Mouse (Mus musculus): Measurements from ENCODE around the gene Tcf7.

Gene Tcf7

GRCm38 (mm10) chr11:52282774-52283595, at the start of gene Tcf7:
TSS of gene Tcf7 (minus strand) at chr11:52283014.
- in situ Hi-C loops (cut with MboI, MseI), result no loop called here

- in situ Hi-C loops (cut with MboI, MseI), result no loop called here
Measured at GRCm38 (mm10) chr11:52327313-52327712, 44.5 kb upstream of the Tcf7 start.

- in situ Hi-C loops (cut with MboI, MseI), result no loop called here
Measured at GRCm38 (mm10) chr11:52324442-52325367, 41.9 kb upstream of the Tcf7 start.

GRCm38 (mm10) chr11:52321540-52321939, 38.7 kb upstream of the Tcf7 start:
- in situ Hi-C loops (cut with MboI, MseI), result no loop called here

GRCm38 (mm10) chr11:52320529-52320928, 37.7 kb upstream of the Tcf7 start:
- in situ Hi-C loops (cut with MboI, MseI), result no loop called here

- in situ Hi-C loops (cut with MboI, MseI), result no loop called here
Measured at GRCm38 (mm10) chr11:52319664-52320063, 36.9 kb upstream of the Tcf7 start.

- in situ Hi-C loops (cut with MboI, MseI), result no loop called here
Measured at GRCm38 (mm10) chr11:52318445-52318844, 35.6 kb upstream of the Tcf7 start.

- in situ Hi-C loops (cut with MboI, MseI), result no loop called here
Measured at GRCm38 (mm10) chr11:52314102-52314793, 31.4 kb upstream of the Tcf7 start.

GRCm38 (mm10) chr11:52310709-52311108, 27.9 kb upstream of the Tcf7 start:
- in situ Hi-C loops (cut with MboI, MseI), result no loop called here

GRCm38 (mm10) chr11:52309487-52309886, 26.7 kb upstream of the Tcf7 start:
- in situ Hi-C loops (cut with MboI, MseI), result no loop called here

GRCm38 (mm10) chr11:52306431-52306830, 23.6 kb upstream of the Tcf7 start:
- in situ Hi-C loops (cut with MboI, MseI), result no loop called here

GRCm38 (mm10) chr11:52305266-52305665, 22.5 kb upstream of the Tcf7 start:
- in situ Hi-C loops (cut with MboI, MseI), result no loop called here

GRCm38 (mm10) chr11:52302668-52303067, 19.9 kb upstream of the Tcf7 start:
- in situ Hi-C loops (cut with MboI, MseI), result no loop called here

GRCm38 (mm10) chr11:52299687-52300086, 16.9 kb upstream of the Tcf7 start:
- in situ Hi-C loops (cut with MboI, MseI), result loop anchor here in 1 of 2 experiments (5.0 kb wide), 1 partner anchor 37 kb away; no protein-coding TSS in a partner anchor

- in situ Hi-C loops (cut with MboI, MseI), result loop anchor here in 1 of 2 experiments (5.0 kb wide), 1 partner anchor 37 kb away; no protein-coding TSS in a partner anchor
Measured at GRCm38 (mm10) chr11:52298955-52299354, 16.1 kb upstream of the Tcf7 start.

GRCm38 (mm10) chr11:52297352-52297751, 14.5 kb upstream of the Tcf7 start:
- in situ Hi-C loops (cut with MboI, MseI), result loop anchor here in 1 of 2 experiments (5.0 kb wide), 1 partner anchor 35 kb away; no protein-coding TSS in a partner anchor

- in situ Hi-C loops (cut with MboI, MseI), result no loop called here
Measured at GRCm38 (mm10) chr11:52294103-52294502, 11.3 kb upstream of the Tcf7 start.

- in situ Hi-C loops (cut with MboI, MseI), result no loop called here
Measured at GRCm38 (mm10) chr11:52292894-52293293, 10.1 kb upstream of the Tcf7 start.

GRCm38 (mm10) chr11:52292346-52292745, 9.5 kb upstream of the Tcf7 start:
- in situ Hi-C loops (cut with MboI, MseI), result no loop called here

GRCm38 (mm10) chr11:52286958-52287305, 4.1 kb upstream of the Tcf7 start:
- in situ Hi-C loops (cut with MboI, MseI), result no loop called here

GRCm38 (mm10) chr11:52286301-52286957, 3.6 kb upstream of the Tcf7 start:
- in situ Hi-C loops (cut with MboI, MseI), result no loop called here

Data from T-helper 17 cell (primary cell).